24 mouse cellular contexts compared by ENCODE assay signal in genomic region chr13:46905971-46906370, GRCm38 (mm10).
"Had no signal": no experiment of that assay in that cellular context is flagged by ENCODE, and none has a peak within 500 bp of the region (broad histone marks: within the 10 kb centered on the region; RNA-seq: fewer than 3 reads in every experiment).

No protein-coding gene starts in this region.

- H3K36me3 ChIP-seq: heart, embryonic 15.5 days; hindbrain, embryonic 12.5 days; hindbrain, embryonic 15.5 days; kidney, embryonic 15.5 days; liver, embryonic 13.5 days had no signal

- ATAC-seq: hindbrain, postnatal 0 days; intestine, embryonic 16.5 days had no signal

- H3K9ac ChIP-seq: heart, embryonic 13.5 days; heart, embryonic 15.5 days; hindbrain, embryonic 12.5 days; hindbrain, embryonic 15.5 days; kidney, embryonic 15.5 days; limb, embryonic 13.5 days; limb, embryonic 15.5 days; liver, embryonic 13.5 days had no signal

- H3K4me3 ChIP-seq: heart, adult 2 months; heart, embryonic 13.5 days; heart, embryonic 15.5 days; hindbrain, embryonic 10.5 days; hindbrain, embryonic 12.5 days; hindbrain, embryonic 15.5 days; kidney, embryonic 15.5 days; limb, embryonic 13.5 days; limb, embryonic 15.5 days; liver, embryonic 13.5 days had no signal

- H3K4me2 ChIP-seq: heart, embryonic 13.5 days; heart, embryonic 15.5 days; hindbrain, embryonic 12.5 days; hindbrain, embryonic 15.5 days; kidney, embryonic 15.5 days; limb, embryonic 13.5 days; limb, embryonic 15.5 days had no signal

- H3K9me3 ChIP-seq: heart, embryonic 15.5 days; hindbrain, embryonic 12.5 days; hindbrain, embryonic 15.5 days; kidney, embryonic 15.5 days; limb, embryonic 13.5 days; limb, embryonic 15.5 days; liver, embryonic 13.5 days had no signal

- H3K27ac ChIP-seq: heart, adult 2 months; hindbrain, embryonic 10.5 days; hindbrain, embryonic 12.5 days; hindbrain, embryonic 15.5 days; hindbrain, postnatal 0 days; kidney, embryonic 15.5 days; kidney, postnatal 0 days; limb, embryonic 13.5 days; limb, embryonic 15.5 days; liver, embryonic 13.5 days had no signal

- DNase-seq: gastrocnemius, postnatal 14 days; gastrocnemius, postnatal 36 days; heart, adult 2 months; heart, postnatal 4 days; kidney, adult 11 months; kidney, adult 2 months; kidney, adult 9 months; kidney, postnatal 14 days; kidney, postnatal 36 days; layer of hippocampus, adult 9-11 months; layer of hippocampus, postnatal 36 days; left cerebral cortex, postnatal 4 days; liver, embryonic 13.5 days had no signal

- H3K27me3 ChIP-seq: heart, embryonic 13.5 days; heart, embryonic 15.5 days; hindbrain, embryonic 12.5 days; hindbrain, embryonic 15.5 days; kidney, embryonic 15.5 days; limb, embryonic 13.5 days; limb, embryonic 15.5 days; liver, embryonic 13.5 days had no signal
